In genomic region chr5:124902195-124902594, GRCm38 (mm10) we compare ENCODE assay signal across 15 mouse cellular contexts. TPM values are rescaled to one million over a fixed set of nuclear protein-coding genes. Genes with fewer than 3 reads are reported as not detected.
DNase-seq lines count a peak whose midpoint lies in the region; ATAC-seq and TF ChIP-seq lines count a peak whose summit lies in the region.
"Had no signal": no experiment of that assay in that cellular context is flagged by ENCODE, and none has a peak within 500 bp of the region (broad histone marks: within the 10 kb centered on the region; RNA-seq: fewer than 3 reads in every experiment).

No protein-coding gene starts in this region.

- no peak for TF ChIP-seq CTCF in stomach, postnatal 0 days (IDR thresholded peaks at IDR 0.05; ENCODE audit: low read depth)

- no peak overlapping the region for H3K4me2 ChIP-seq in forebrain, embryonic 14.5 days (ENCODE audit: low read length)
- no peak overlapping the region for H3K4me2 ChIP-seq in neural tube, embryonic 15.5 days
- no peak overlapping the region for H3K4me2 ChIP-seq in stomach, postnatal 0 days (replicated peaks; ENCODE audit: low read depth)
- H3K4me2 ChIP-seq: lung, embryonic 14.5 days had no signal

- no peaks in the 10 kb centered on the region for H3K27me3 ChIP-seq in forebrain, embryonic 14.5 days (replicated peaks; ENCODE audit: control insufficient read depth, insufficient read depth, low read length)
- H3K27me3 ChIP-seq in forebrain, embryonic 10.5 days (ENCODE audit: poor library complexity, severe bottlenecking) = no peaks in the 10 kb centered on the region
- no peaks in the 10 kb centered on the region for H3K27me3 ChIP-seq in neural tube, embryonic 15.5 days (replicated peaks)
- no peaks in the 10 kb centered on the region for H3K27me3 ChIP-seq in stomach, postnatal 0 days (ENCODE audit: control insufficient read depth, insufficient read depth, low read length)

- no peak for ATAC-seq in forebrain, embryonic 14.5 days
- ATAC-seq in neural tube, embryonic 15.5 days (ENCODE audit: low FRiP score) = no peak
- no peak for ATAC-seq in stomach, postnatal 0 days (ENCODE audit: low FRiP score, low TSS enrichment)
- ATAC-seq: CD4-positive, CD25-positive, alpha-beta regulatory T cell, adult 4 months had no signal

- H3K4me1 ChIP-seq in forebrain, embryonic 14.5 days (ENCODE audit: control insufficient read depth, insufficient read depth, low read length) = peaks cover 8% of the 10 kb centered on the region
- peaks cover 8% of the 10 kb centered on the region for H3K4me1 ChIP-seq in forebrain, embryonic 10.5 days
- peaks cover 14% of the 10 kb centered on the region for H3K4me1 ChIP-seq in neural tube, embryonic 15.5 days
- no peaks in the 10 kb centered on the region for H3K4me1 ChIP-seq in stomach, postnatal 0 days (replicated peaks; ENCODE audit: control insufficient read depth, insufficient read depth)

- DNase-seq in forebrain, embryonic 14.5 days (ENCODE audit: low spot score) = peak; percentile 42
- DNase-seq in forebrain, embryonic 10.5 days (ENCODE audit: extremely low spot score, low spot score) = no peak
- DNase-seq in layer of hippocampus, adult 9-11 months = peak; percentile 16
- no peak for DNase-seq in layer of hippocampus, postnatal 25 days (ENCODE audit: extremely low spot score in 1 of 2, low spot score in 1 of 2)
- DNase-seq in neural tube, embryonic 10.5 days (ENCODE audit: extremely low spot score, low spot score) = no peak
- no peak for DNase-seq in stomach, postnatal 0 days (ENCODE audit: low spot score)
- DNase-seq in embryo, embryonic 9.5 days (ENCODE audit: extremely low spot score) = no peak
- DNase-seq: kidney, postnatal 25 days; liver; lung, embryonic 14.5 days; retina, postnatal 1 day; thymus, postnatal 25 days had no signal

- TF ChIP-seq EP300 in stomach, postnatal 0 days (optimal IDR thresholded peaks at IDR 0.05) = no peak

- no peaks in the 10 kb centered on the region for H3K36me3 ChIP-seq in forebrain, embryonic 14.5 days (ENCODE audit: control insufficient read depth, insufficient read depth, low read length)
- no peaks in the 10 kb centered on the region for H3K36me3 ChIP-seq in forebrain, embryonic 10.5 days (replicated peaks)
- H3K36me3 ChIP-seq in neural tube, embryonic 15.5 days = no peaks in the 10 kb centered on the region
- no peaks in the 10 kb centered on the region for H3K36me3 ChIP-seq in stomach, postnatal 0 days (ENCODE audit: control insufficient read depth, insufficient read depth, low read length)

- H3K4me3 ChIP-seq in forebrain, embryonic 14.5 days (ENCODE audit: low read depth, low read length) = no peak overlapping the region
- no peak overlapping the region for H3K4me3 ChIP-seq in forebrain, embryonic 10.5 days
- no peak overlapping the region for H3K4me3 ChIP-seq in neural tube, embryonic 15.5 days (replicated peaks)
- no peak overlapping the region for H3K4me3 ChIP-seq in stomach, postnatal 0 days (ENCODE audit: low read depth, low read length)
- H3K4me3 ChIP-seq: left cerebral cortex, adult 2 months had no signal

- H3K27ac ChIP-seq in forebrain, embryonic 14.5 days (ENCODE audit: low read depth, low read length) = peak overlapping the region; percentile 44; the same call in 1 of the 2 replicates
- H3K27ac ChIP-seq in forebrain, embryonic 10.5 days = no peak overlapping the region
- peak overlapping the region; percentile 61 for H3K27ac ChIP-seq in neural tube, embryonic 15.5 days (replicated peaks)
- H3K27ac ChIP-seq in stomach, postnatal 0 days (replicated peaks) = 0 out of 2 replicates have a peak overlapping the region, but pooled peaks have one; percentile 35
- H3K27ac ChIP-seq: left cerebral cortex, adult 2 months had no signal

- no peaks in the 10 kb centered on the region for H3K9me3 ChIP-seq in forebrain, embryonic 14.5 days (replicated peaks; ENCODE audit: control insufficient read depth, low read length)
- H3K9me3 ChIP-seq in forebrain, embryonic 10.5 days = no peaks in the 10 kb centered on the region
- no peaks in the 10 kb centered on the region for H3K9me3 ChIP-seq in neural tube, embryonic 15.5 days (replicated peaks)
- no peaks in the 10 kb centered on the region for H3K9me3 ChIP-seq in stomach, postnatal 0 days (ENCODE audit: control insufficient read depth, low read length)

- 80% methylated on average over 10 of the region's 10 CpGs for WGBS in forebrain, embryonic 14.5 days
- 86% methylated on average over 10 of the region's 10 CpGs for WGBS in forebrain, embryonic 10.5 days
- 76% methylated on average over 10 of the region's 10 CpGs for WGBS in neural tube, embryonic 15.5 days
- 78% methylated on average over 10 of the region's 10 CpGs for WGBS in stomach, postnatal 0 days

- no peak overlapping the region; the same call in 1 of the 2 replicates for H3K9ac ChIP-seq in forebrain, embryonic 14.5 days (ENCODE audit: low read length)
- no peak overlapping the region for H3K9ac ChIP-seq in neural tube, embryonic 15.5 days (replicated peaks)
- H3K9ac ChIP-seq in stomach, postnatal 0 days (ENCODE audit: low read length) = no peak overlapping the region
- H3K9ac ChIP-seq: lung, embryonic 14.5 days had no signal

RNA-seq across cellular contexts. Expression of gene Zfp664, which starts 39.7 kb away (rescaled TPM):
- 94.6 and 105 TPM in 2 replicates for polyA plus RNA-seq in forebrain, embryonic 14.5 days (2014; fragmentation: Nextera tagmentation; extraction: Ambion mirVana)
- 148 and 162 TPM in 2 replicates for polyA plus RNA-seq in forebrain, embryonic 10.5 days (2016; fragmentation: Nextera tagmentation; extraction: Ambion mirVana)
- total RNA-seq in layer of hippocampus, postnatal 25 days (2021) = 10 to 100 TPM; 60.8 to 68.3 TPM
- polyA plus RNA-seq in neural tube, embryonic 15.5 days (2015; fragmentation: Nextera tagmentation; extraction: Ambion mirVana) = 83.9 and 96.8 TPM in 2 replicates
- polyA plus RNA-seq in stomach, postnatal 0 days (2015; fragmentation: Nextera tagmentation; extraction: Ambion mirVana) = 39.7 and 41.5 TPM in 2 replicates

RNA-seq across cellular contexts. Expression of gene Ccdc92, which starts 40.0 kb away (rescaled TPM):
- 23.6 and 31.3 TPM in 2 replicates for polyA plus RNA-seq in forebrain, embryonic 14.5 days (2014; fragmentation: Nextera tagmentation; extraction: Ambion mirVana)
- 14.0 and 14.4 TPM in 2 replicates for polyA plus RNA-seq in forebrain, embryonic 10.5 days (2016; fragmentation: Nextera tagmentation; extraction: Ambion mirVana)
- total RNA-seq in layer of hippocampus, postnatal 25 days (2021) = 10 to 100 TPM; 70.7 to 76.3 TPM
- polyA plus RNA-seq in neural tube, embryonic 15.5 days (2015; fragmentation: Nextera tagmentation; extraction: Ambion mirVana) = 50.3 and 55.9 TPM in 2 replicates
- 3.9 and 4.1 TPM in 2 replicates for polyA plus RNA-seq in stomach, postnatal 0 days (2015; fragmentation: Nextera tagmentation; extraction: Ambion mirVana)

Comparison
In these comparisons a context has a peak if more than half of its experiments do, and no peak if none do; other contexts are left out.
1. DNase-seq: peak in forebrain, embryonic 14.5 days (single experiment) and layer of hippocampus, adult 9-11 months (single experiment); none in forebrain, embryonic 10.5 days (single experiment), layer of hippocampus, postnatal 25 days (0 of 2), neural tube, embryonic 10.5 days (single experiment), stomach, postnatal 0 days (single experiment) and embryo, embryonic 9.5 days (single experiment).